Mouse (Mus musculus): ENCODE data around the gene Colgalt2.

Gene Colgalt2

DNA sequence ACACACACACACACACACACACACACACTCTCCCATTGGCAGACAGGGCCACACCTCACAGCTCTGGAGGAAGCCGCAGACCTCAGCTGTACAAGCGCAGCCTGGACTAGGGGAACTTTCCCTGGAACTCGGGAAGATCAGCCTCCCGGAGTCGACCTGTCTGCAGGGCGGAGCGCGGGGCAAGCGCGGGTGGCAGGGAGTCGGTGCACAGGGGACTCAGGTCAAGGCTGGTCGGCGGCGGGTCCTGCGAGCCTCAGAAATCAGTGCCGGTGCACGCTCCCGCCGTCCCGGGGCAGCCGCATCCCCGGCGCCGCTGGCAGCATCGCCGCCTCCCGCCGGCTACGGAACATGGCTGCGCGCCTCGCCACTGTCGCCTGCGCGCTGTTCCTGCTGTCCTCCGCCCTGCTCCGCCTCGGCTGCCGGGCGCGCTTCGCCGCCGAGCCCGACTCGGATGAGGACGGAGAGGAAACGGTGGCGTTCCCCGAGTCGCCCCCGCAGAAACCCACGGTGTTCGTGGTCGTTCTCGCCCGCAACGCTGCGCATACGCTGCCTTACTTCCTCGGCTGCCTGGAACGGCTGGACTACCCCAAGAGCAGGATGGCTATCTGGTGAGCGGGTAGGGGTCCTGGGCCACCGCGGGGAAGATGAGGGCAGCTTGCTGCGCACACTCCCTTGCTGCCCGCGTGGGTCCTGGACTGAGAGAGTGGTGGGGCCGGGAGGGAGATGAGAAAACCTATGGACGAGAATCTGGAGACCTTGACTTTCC is at the start of gene Colgalt2:
Colgalt2 (plus strand) TSS at position 41 of the 766 bp plus-strand sequence.
- in situ Hi-C loops (cut with MboI; ENCODE audit: unreplicated experiment in 2 of 2) = loop anchor here in 1 of 2 experiments (25.0 kb wide), 1 partner anchor 337 kb away; no protein-coding TSS in a partner anchor

DNA sequence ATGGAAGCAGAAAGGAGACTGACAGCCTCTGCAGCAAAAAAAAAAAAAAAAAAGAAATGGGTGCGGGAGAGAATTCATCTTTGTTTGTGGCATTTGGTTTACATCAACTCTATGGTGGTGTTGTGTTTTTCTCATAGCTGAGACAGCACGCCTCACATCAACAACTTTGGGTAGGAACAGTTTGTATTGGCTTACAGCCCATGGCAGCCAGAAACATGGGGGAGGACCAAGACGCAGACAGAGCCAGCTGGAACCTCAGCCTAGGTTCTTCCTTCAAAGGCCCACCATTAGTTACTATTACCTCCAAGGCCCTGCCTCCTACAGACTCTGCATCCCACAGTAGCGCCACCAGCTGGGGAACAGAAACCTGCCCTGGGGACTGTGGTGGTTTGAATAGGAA is 42.9 kb upstream of the Colgalt2 start:
- in situ Hi-C loops (cut with MboI; ENCODE audit: unreplicated experiment in 2 of 2) = loop anchor here in 1 of 2 experiments (25.0 kb wide), 1 partner anchor 794 kb away; the partner anchor contains the start of gene Fam129a

DNA sequence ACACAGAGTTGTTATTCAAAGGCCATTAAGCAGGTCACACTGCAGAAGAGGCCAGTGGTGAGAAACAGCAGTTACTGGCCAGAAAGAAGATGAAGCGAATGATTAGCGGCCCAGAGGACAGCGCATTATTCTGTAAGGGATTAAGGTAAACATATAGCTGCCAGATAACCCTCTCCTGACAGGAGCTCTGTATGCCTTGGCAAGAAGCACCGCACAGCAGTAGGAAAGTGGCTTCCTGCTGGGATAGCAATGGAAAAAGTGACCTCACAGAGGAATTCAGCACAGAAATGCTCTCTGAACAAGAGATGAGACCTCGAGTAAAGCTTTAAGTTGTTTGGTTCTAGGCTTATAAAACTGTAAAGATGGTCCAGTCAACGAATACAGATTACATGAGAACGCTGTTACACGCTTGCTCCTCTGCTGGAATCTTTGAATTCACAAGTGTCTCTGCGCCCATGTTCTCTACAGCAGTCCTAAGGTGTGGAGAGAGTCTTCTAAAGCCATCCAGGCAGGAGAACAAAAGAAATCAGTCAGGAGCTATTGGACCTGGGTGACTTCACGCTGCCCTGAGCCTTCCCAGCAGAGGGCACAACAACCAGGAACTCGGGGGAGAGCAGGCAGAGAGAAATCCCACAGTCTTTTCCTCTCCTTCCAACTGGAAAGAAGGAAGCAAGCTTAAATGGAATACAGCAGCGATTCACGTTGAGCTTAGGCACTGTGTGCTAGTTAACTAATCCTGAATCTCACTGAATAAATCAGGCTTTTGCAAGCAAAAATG is 31.1 kb upstream of the Colgalt2 start:
- in situ Hi-C loops (cut with MboI; ENCODE audit: unreplicated experiment in 2 of 2) = loop anchor here (5.0 to 25.0 kb wide), 3 partner anchors 546 to 806 kb away; partner anchors contain the start of gene Fam129a (in 1 of the 2)

DNA sequence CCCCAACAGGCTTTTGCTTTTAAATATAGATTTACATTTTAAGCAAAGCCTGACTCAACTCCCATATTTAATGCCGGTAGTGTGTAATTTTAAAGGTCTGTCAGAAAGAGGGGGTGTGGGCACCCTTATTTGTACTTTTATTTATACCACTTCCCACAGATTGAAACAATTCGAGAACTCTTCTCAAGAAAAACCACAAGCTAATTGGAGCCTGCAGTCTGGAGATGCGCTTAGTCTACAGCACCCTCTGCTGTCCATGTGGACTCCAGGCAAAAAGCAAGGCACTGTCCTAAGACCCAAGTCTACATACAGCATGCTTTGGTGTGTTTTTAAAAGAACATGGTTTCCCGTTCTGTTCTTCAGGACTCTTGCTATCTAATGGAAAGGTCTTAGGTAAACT is 30.5 kb upstream of the Colgalt2 start:
- in situ Hi-C loops (cut with MboI; ENCODE audit: unreplicated experiment in 2 of 2) = loop anchor here (5.0 to 25.0 kb wide), 3 partner anchors 547 to 807 kb away; partner anchors contain the start of gene Fam129a (in 1 of the 2)

DNA sequence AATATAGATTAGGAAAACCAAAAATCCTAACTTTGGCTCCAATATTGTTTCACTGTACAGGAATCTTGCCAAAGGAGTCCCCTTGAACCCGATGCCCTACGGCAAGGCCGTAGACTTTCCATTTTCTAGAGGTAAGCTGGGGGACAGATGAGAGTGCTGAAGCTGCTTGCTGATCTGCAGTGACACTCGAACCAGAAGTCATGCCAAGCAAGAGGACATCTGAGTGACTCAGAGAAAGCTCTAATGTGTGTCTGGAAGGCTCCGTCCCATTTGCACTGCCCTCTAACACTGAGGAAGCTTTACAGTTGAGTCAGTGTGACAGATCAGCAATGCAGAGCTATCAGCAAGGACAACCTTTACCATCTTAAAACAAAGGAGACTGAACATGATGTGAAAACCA is 21.3 kb upstream of the Colgalt2 start:
- in situ Hi-C loops (cut with MboI; ENCODE audit: unreplicated experiment in 2 of 2) = loop anchor here in 1 of 2 experiments (25.0 kb wide), 1 partner anchor 359 kb away; no protein-coding TSS in a partner anchor

DNA sequence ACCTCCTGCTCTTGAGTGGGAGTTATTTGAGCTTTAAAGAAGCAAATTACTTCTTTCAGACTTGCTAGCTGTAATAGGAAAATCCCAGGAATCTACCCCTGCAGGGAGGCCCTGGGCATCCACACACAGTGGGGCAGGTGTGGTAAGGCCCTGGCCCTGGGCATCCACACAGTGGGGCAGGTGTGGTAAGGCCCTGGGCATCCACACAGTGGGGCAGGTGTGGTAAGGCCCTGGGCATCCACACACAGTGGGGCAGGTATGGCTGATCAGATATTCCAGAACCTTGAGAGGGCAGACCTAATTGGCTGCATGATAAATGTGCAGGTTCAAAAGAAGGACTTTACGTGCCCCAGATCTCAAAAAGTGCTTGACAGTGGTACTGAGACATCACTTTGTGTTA is 15.0 kb upstream of the Colgalt2 start:
- in situ Hi-C loops (cut with MboI; ENCODE audit: unreplicated experiment in 2 of 2) = loop anchor here in 1 of 2 experiments (25.0 kb wide), 1 partner anchor 353 kb away; no protein-coding TSS in a partner anchor

DNA sequence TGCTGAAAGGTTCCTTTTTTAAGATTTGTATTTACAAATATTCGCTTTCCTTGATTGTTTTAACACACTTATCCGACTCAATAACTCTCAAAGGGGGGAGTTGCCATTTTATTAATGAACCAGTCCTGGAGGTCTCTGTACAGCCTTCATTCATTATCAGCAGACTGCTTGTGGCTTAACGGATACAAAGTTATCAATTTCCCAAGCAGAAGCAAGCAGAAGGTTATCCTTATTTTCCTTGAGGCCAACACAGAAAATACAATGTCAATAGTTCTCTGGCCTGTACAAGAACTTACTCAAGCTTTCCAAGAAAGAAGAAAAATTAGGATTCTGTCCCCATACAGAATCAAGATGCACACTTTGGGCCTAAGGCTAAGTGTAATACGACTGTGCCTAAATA is 13.9 kb upstream of the Colgalt2 start:
- in situ Hi-C loops (cut with MboI; ENCODE audit: unreplicated experiment in 2 of 2) = loop anchor here in 1 of 2 experiments (25.0 kb wide), 1 partner anchor 352 kb away; no protein-coding TSS in a partner anchor

DNA sequence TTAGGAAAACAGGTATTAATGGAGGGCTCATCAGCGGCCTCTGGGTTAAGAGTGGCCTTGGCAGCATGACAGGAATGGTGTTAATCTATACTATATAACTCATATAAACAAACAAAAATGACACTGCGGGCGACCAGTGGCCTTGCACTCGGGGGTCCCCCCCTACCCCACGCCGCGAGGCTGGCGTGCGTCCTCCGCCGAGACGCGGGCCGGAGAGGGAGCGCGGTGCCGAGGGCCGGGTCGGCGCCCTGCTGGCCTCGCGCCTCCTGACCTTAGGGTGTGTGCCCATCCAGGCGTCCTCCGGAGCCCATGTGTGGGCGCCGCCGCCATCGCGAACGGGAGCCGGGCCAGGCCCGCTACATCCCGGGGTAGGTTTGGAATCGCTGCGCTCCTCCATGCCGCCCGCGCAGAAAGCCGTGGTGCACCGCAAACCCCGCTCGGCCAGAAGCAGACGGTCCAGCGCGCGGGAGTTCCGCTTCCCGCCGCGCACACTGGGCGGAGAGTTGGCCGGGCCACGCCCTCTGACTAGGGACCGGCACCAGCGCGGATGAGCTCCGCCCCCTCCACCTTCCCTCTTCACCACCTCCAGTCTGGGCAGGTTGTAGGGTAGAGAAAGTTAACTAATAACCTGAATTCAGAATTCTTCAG is 13.3 kb upstream of the Colgalt2 start, which contains the start of gene Tsen15:
Tsen15 (minus strand) TSS at position 501 of the 648 bp plus-strand sequence.
- in situ Hi-C loops (cut with MboI; ENCODE audit: unreplicated experiment in 2 of 2) = loop anchor here in 1 of 2 experiments (25.0 kb wide), 1 partner anchor 351 kb away; no protein-coding TSS in a partner anchor

DNA sequence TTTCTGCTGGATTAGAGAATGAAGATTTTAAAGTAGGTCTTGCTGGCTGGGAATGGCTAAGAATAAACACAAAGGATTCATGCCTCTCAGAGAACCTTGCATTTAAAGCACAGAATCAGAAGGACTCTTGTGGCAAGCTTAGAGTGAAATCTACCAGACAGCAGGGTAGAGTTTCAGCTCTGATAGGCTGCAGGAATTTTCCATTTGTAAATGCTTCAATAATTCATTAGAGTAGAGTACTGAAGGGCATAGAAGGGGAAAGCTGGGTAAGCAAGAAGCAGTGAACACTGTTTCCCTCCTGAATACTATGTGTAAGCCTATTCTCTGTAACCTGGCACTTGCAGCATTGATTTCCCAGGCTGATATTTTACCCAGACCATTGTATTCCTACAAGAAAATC is 10.4 kb upstream of the Colgalt2 start:
- in situ Hi-C loops (cut with MboI; ENCODE audit: unreplicated experiment in 2 of 2) = loop anchor here in 1 of 2 experiments (25.0 kb wide), 1 partner anchor 348 kb away; no protein-coding TSS in a partner anchor

DNA sequence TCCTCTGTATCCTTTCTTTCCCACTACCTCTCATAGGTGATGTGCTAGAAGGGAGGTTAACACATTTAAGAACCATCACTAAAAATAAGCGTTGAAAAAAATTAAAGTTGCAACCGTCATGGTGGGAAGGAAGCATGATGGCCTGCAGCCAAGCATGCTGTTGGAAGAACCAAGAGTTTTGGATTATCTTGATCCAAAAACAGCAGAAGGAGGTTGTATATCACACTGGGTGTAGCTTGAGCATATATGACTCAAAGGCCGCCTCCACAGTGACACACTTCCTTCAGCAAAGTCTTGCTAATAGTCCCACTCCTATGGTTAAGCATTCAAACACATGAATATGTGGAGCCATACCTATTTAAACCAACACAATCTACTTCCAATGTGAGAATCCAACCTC is 5.5 kb upstream of the Colgalt2 start:
- in situ Hi-C loops (cut with MboI; ENCODE audit: unreplicated experiment in 2 of 2) = loop anchor here in 1 of 2 experiments (25.0 kb wide), 1 partner anchor 343 kb away; no protein-coding TSS in a partner anchor

DNA sequence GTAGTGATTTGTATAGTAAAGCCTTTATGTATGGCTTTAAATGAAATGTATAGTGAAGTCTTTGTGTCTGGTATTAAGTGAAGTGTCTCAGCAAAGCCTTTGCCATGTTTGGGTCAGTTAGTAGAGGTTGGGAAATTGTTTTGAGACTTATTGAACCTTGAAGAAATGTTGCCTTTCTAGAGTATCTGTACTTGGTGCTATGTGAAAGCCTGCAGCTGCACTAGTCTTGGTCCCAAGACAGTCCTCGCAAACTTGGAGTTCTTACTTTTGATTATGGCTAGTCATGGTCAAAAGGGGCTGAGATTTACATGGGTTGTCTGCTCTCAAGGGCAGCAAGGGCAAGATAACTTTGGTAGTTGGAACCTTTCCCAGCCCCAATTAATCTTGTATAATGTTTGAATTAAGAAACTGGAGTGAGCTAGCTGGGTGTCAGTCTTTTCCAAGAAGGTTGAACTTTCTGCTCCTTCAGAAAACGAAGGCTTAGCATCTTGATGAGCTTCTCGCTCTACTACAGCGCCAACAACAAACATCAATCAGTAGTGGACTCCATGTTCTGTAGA is 4.6 kb upstream of the Colgalt2 start:
- in situ Hi-C loops (cut with MboI; ENCODE audit: unreplicated experiment in 2 of 2) = loop anchor here in 1 of 2 experiments (25.0 kb wide), 1 partner anchor 342 kb away; no protein-coding TSS in a partner anchor

DNA sequence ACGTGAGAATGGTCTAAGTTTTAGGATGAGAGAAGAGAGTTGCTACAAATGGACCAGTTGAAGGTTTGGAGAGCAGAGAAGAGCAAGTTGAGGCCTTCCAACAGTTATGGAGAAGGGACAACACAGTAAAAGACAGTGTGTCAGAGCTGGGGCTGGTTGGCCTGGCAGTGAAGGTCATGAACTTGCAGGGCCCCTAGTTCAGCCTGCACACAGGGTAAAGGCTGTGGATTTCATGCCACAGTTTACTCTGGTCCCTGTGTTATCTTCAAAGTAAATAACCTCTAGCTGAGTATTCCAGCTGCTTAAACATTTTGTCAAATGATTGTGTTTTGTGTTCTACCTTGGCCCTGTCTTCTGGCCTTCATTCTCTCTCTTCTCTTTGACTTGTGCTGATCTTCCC is 922 bp upstream of the Colgalt2 start:
- in situ Hi-C loops (cut with MboI; ENCODE audit: unreplicated experiment in 2 of 2) = loop anchor here in 1 of 2 experiments (25.0 kb wide), 1 partner anchor 339 kb away; no protein-coding TSS in a partner anchor

DNA sequence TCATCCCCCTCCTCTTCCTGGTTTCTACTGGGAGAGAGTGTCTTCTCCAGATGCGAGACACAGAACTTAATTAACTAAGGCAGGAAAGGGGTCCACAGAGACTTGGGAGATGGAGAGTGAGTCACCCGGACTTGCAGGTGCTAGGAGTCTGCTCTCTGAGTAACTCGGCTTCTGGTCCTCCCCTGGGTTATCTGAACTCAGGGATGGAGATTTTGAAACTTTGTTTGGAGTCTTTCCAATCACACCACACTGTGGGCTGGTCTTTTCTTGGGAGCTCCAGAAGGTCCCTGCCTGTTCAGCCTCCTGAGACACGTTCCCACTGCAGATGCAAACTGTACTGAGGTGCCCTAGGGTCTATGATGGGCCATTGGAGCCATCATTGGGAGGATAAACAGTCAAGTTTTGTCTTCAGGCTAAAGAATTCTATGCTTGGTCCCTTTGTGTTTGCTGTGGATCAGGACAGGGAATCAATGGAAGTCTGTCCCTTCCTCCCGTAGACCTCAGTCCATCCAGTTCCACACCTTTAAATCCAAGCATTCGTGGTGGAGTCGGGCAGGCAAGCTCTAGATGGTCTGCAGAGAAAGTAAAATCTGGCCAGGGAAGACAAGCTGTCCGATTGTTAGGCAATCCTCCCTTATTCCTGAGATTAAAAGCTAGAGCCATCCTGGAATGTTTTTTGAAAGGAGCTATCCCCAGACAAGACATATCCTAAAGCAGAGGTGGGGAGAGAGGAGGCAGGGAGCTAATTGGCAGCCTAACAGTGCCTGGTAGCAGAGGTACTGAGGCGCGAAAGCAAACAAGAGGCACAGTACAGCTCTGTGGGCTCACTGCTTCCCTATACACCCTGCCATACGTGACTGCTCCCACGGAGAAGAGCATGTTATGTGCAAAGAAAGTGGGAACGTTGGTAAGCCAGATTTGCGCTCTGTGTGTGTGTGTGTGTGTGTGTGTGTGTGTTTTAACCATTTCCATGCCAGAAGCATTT is 1.2 kb downstream of the Colgalt2 start:
- in situ Hi-C loops (cut with MboI; ENCODE audit: unreplicated experiment in 2 of 2) = no loop called here

DNA sequence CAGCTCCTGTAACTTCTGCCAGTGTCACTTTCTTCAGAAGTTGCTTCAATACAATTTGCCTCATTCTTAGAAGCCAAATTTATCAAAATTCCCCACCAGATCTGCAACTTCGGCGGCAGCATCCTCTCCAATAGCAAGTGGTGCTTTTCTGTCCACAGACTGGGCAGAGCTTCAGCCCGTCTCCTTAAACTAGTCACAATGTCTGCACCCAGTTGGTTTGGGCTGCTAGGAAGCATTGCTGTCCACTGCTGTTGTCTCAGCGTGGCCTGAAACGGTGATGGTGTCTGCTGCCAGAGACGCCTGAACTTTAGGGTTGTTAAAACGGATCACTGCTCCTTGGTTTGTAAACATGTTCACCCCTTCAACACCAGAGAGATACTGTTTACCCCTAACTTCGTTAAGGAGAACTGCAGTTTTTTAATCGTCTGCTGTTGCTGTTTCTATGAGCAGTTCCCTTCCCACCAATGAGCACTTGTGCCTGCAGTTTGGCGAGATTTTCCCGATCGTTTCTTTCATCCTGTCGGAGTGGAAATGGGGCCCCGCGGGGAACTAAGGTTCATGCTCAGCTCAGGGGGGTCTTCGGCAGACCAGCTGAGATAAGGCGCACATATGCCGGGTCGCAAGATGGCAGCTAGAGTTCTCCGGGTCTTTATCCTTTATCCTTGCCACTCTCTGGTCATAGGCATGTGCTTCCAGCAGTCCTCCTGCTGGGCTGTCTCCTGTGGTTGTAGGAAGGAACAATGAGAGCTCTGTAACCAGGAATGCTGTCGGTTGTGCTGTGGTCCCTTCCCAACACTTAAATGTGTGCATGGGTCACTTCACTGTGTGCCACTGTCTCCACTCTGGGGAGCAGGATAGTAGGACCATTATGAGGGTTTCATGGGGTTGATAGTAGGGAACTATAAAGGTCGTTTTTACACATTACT is 7.7 kb downstream of the Colgalt2 start:
- in situ Hi-C loops (cut with MboI; ENCODE audit: unreplicated experiment in 2 of 2) = no loop called here

DNA sequence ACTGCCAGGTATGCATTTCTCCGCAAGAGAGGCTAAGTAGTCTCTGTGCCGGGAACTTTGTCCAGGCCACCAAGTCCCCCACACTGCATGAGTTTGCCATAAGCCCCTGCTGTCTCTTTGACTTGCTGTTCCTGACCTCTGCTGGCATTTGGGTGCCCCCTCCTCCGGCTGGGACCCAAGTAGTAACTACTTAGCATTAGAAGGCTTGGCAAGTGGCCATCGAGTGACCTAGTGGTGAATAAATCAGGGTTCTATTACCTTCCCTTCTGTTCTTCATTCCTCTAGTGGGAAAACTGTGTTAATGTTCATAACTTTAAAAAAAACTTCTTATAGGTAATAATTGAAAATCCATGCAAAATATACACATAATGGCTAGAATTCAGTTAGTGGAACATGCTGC is 9.7 kb downstream of the Colgalt2 start:
- in situ Hi-C loops (cut with MboI; ENCODE audit: unreplicated experiment in 2 of 2) = no loop called here

DNA sequence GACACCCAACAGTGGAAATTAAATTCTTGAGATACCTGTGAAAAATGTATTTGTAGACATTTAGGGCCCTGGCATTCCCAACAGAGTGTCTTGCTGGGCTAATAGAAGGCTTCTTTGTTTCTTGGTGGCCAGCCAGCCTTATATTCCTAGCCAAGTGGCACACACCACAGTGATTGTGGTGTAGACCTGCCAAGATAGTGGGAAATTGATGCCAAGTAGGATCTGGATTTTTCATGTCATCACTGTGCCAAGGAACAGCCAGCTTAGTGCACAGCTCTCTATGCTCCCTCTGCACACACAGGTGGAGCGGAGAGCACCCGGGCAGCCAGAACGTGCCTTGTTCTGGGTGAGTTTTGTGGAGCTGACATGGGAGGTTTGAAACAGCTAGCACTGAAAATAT is 11.0 kb downstream of the Colgalt2 start:
- in situ Hi-C loops (cut with MboI; ENCODE audit: unreplicated experiment in 2 of 2) = no loop called here

DNA sequence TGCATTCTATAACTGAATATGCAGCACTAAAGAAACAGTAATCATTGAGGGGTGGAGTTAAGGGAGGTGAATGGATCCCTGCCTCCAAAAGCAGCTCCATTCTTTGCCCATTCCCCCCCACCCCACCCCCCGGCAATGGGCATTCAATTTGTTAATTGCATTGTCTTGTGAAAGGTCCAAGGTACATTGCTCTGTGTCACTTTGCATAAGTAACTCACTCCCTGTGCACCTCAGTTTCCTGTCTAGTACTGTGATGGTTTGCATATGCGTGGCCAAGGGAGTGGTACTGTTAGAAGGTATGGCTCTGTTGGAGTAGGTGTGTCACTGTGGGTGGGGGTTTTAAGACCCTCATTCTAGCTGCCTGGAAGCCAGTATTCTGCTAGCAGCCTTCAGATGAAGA is 13.5 kb downstream of the Colgalt2 start:
- in situ Hi-C loops (cut with MboI; ENCODE audit: unreplicated experiment in 2 of 2) = no loop called here

DNA sequence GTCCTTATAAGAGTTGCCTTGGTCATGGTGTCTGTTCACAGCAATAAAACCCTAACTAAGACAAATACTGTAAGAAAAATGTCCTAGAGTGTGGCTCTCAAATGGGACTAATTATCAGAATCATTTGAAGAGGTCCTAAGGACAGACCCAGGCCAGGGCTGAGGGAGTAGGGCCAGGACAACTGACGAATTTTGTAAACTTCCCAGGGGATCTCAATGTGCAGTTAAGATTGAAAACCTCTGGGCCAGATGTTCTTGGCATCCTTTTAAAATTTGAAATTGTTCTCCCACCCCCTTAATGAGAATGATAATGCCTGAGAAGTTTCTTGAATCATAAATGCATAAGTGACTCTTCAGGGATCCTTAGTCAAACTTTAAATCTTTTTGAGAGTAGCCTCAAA is 14.3 kb downstream of the Colgalt2 start:
- in situ Hi-C loops (cut with MboI; ENCODE audit: unreplicated experiment in 2 of 2) = no loop called here
